Mouse (Mus musculus): Measurements from ENCODE around the gene Sox6.

The Sox6 gene

DNA sequence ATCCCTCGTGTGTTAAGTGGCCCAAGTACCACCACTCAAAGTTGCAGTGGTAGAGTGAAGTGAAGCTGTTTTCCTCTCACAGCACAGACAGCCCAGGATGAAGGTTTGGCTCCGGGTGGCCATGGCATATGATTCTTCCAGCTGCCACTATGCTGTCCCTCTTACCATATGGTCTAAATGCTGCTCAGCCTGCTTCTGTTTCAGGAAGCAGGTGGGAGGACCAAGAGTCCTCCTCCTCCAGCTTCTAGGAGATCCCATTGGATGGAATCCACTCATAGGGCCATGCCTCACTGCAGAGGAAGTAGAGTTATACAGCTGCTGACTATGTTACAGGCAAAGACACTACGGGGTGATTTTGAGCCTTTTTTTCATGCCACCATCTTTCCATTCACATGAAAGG, 591.5 kb downstream of the Sox6 start:
- intact Hi-C loops (cut with DNase I), result no loop called here

DNA sequence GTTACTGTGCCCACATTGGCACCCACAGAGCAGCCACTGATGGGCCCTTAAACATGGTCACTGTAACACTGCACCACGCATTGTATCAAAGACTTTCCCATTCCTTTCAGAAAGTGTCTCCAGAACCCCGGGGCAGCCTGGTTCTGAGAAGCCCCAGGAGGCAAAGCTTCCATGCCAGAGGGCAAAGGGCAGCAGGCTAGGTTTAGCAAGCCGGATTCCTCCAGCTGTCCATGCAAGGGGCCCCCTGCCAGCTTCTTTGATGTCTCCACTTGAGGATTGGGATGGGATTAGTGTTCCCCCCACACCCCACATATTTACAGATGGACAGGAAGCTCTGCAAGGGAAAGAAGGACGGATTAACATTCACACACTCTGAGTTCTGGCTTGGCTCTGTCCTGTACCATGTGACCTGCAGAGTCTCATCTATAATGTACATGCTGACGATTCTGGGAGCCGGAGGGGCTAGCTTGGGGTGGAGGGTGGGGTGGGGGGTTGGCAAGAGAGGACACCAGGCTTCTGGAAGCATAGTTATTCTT, 592.0 kb downstream of the Sox6 start:
- intact Hi-C loops (cut with DNase I), result no loop called here

DNA sequence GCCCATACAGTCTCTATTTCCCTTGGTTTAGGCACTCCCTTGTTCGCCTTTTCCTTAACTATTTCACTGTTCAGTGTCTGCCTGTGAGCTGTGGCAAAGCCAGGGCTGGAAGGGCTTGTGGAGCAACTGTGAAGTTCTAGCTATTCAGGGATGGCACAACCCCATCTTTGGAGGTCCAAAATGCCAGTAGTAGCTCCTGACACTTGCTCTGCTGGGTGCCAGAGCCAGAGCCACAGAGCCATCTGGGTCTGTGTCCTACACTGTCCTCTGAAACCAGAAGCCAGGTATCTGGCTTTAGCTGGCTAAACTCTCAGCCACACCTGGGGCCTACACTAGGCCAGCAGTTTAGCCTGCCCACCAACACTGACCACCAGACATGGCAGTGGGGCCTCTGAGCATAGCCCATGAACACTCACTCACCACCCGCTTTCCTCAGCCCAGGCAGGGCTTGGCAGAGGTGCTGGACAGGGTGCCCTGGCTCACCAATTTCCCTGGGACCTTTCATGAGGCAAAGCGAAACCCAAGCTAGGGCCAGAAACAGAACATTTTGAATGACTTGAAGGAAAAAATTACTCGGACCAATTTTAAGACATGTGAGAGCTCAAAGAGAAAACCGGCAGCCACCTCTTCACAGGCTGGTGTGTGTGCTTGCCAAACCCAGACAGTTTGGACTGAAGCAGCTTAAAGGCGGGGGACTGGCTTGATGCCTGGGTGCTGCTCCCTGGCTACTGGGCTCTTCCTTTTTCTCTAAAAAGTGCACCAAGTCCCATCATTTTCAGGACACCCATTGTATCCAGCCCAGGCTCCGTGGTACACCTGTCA, 612.2 kb downstream of the Sox6 start:
- intact Hi-C loops (cut with DNase I), result no loop called here

DNA sequence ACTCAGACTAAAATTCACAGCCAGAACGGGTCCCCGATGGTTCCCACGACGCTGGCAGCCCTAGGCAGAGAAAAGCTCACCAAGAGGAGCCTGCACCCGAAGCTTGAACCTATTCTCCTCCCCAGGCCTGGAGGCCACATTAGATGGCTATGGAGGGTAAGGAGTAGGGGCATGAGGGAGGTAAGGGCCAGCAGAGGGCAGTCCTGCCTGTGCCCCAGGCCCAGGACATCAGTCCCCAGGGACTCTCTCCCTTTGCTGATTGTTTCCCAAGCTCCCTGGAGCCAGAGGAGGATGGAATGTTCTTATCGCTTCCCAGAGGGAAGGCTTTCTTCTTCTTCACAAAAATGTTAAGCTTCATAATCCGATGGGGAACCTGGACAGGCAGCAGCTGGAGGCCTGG, 615.8 kb downstream of the Sox6 start:
- intact Hi-C loops (cut with DNase I), result no loop called here

DNA sequence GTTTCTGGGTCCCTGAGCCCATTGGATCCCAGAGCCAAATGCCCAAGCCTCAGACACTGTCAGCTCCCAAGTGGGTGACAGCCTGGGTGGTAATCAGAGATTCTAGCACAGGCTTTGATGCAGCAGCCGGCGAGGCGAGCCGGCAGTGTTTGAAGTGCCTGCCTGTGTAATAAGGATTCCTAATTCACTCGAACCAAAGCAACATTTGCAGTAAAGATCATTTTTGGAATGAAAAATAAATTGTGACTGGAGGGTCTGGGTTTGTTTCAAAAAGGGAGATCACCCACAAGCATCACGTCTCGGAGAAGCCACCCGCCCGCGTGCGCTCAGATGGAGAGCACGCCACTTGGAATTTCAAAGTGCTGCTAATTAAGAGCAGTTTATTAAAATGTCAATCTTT, 617.6 kb downstream of the Sox6 start:
- intact Hi-C loops (cut with DNase I), result no loop called here
